Mouse (Mus musculus) hindbrain, embryonic 16.5 days (tissue): ENCODE measurements around the gene Mpzl1. TPM values are rescaled to one million over a fixed set of nuclear protein-coding genes. Genes with fewer than 3 reads are reported as not detected.
A peak's percentile ranks its signal among the peaks of the same experiment; 100 is the strongest.

Experiments
- ATAC-seq: fragments of 200-750 bp; cut with Nextera tagmentation; 2 replicates; pipeline ENCODE4 v1.8.0; 2017; ENCODE audit warnings: moderate TSS enrichment, moderate library complexity
- H3K27ac ChIP-seq: fragments of 300-500 bp; sonication (generic); 2 replicates; pipeline ENCODE4 v1.5.1; 2014; ENCODE audit warnings: low read depth, mild to moderate bottlenecking, control low read depth, low read length, moderate library complexity
- H3K27me3 ChIP-seq: fragments of 300-500 bp; sonication (generic); replicated peaks from 2 replicates; pipeline ENCODE4 v1.6.1; 2014; ENCODE audit warnings: low read length; ENCODE audit not compliant: control insufficient read depth, insufficient read depth
- H3K36me3 ChIP-seq: fragments of 300-500 bp; sonication (generic); 2 replicates; pipeline ENCODE4 v1.6.1; 2014; ENCODE audit warnings: mild to moderate bottlenecking, low read length, moderate library complexity, mixed read lengths; ENCODE audit not compliant: control insufficient read depth, insufficient read depth
- H3K4me1 ChIP-seq: fragments of 300-500 bp; sonication (generic); 2 replicates; pipeline ENCODE4 v1.6.1; 2014; ENCODE audit warnings: low read depth, low read length; ENCODE audit not compliant: control insufficient read depth, insufficient read depth
- H3K4me2 ChIP-seq: fragments of 300-500 bp; sonication (generic); 2 replicates; pipeline ENCODE4 v1.6.1; 2014; ENCODE audit warnings: mild to moderate bottlenecking, low read length, control low read depth, moderate library complexity
- H3K4me3 ChIP-seq: fragments of 300-500 bp; sonication (generic); 2 replicates; pipeline ENCODE4 v1.5.1; 2014; ENCODE audit warnings: mild to moderate bottlenecking, low read length, control low read depth, moderate library complexity
- H3K9ac ChIP-seq: fragments of 300-500 bp; sonication (generic); 2 replicates; pipeline ENCODE4 v1.6.1; 2014; ENCODE audit warnings: low read depth, mild to moderate bottlenecking, control low read depth, low read length, moderate library complexity
- H3K9me3 ChIP-seq: fragments of 300-500 bp; sonication (generic); 2 replicates; pipeline ENCODE4 v1.6.1; 2014; ENCODE audit warnings: mild to moderate bottlenecking, low read length, moderate library complexity; ENCODE audit not compliant: control insufficient read depth
- WGBS: fragments of 180-500 bp; shearing (Covaris S2); extraction: QIAGEN DNeasy Blood & Tissue Kit; methylation state at CpG from one replicate; pipeline ENCODE4 v1.1.7; 2014; 5-methylcytosine and 5-hydroxymethylcytosine counted together
- polyA plus RNA-seq: library from polyadenylated mRNA; unstranded; fragments of >200 nt; fragmentation: Nextera tagmentation; extraction: Ambion mirVana; gene quantifications from 2 replicates; pipeline ENCODE4 v1.2.1, GENCODE M21; 2015

The Mpzl1 gene
- polyA plus RNA-seq, 1 experiment from 2014 or later, result 169 TPM

- no peak overlapping the region for H3K4me2 ChIP-seq
- no peaks in the 10 kb centered on the region for H3K9me3 ChIP-seq
- H3K27ac ChIP-seq, result no peak overlapping the region
- no peaks in the 10 kb centered on the region for H3K36me3 ChIP-seq
- ATAC-seq, result no peak
- H3K4me3 ChIP-seq, result no peak overlapping the region
- H3K9ac ChIP-seq, result no peak overlapping the region
- H3K4me1 ChIP-seq, result peaks cover 3% of the 10 kb centered on the region; the same call in 1 of the 2 replicates
- WGBS, result 83% methylated on average over 6 of the region's 6 CpGs
- H3K27me3 ChIP-seq, result no peaks in the 10 kb centered on the region
Measured at GRCm38 (mm10) chr1:165661725-165662124, 27.4 kb upstream of the Mpzl1 start.

DNA sequence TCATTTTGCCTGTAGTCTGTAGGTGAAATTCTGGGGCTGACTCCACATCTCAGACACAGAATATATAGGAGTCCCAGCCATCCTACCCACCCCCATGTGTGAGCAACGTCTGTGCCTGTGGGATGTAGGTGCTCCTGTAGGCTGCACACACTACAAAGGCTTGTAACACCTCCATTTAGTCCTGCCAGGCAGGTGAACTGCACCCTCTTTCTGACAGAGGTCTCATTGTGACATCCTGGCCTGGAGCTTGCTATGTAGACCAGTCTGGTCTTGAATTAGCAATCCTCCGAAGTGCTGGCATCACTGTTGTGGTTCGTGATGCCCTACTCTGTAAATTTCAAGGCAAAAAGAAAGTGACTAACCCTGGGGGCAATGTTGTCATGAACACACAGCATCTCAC lies 26.9 kb upstream of the Mpzl1 start:
- Histone ChIP-seq H3K36me3 (no peaks in the 10 kb centered on the region), H3K9me3 (no peaks in the 10 kb centered on the region), H3K27ac (no peak overlapping the region), H3K4me1 (peaks cover 3% of the 10 kb centered on the region; the same call in 1 of the 2 replicates), H3K9ac (no peak overlapping the region), H3K27me3 (no peaks in the 10 kb centered on the region), H3K4me3 (no peak overlapping the region), H3K4me2 (no peak overlapping the region)
- peak; percentile 31 for ATAC-seq
- 50% methylated on average over 3 of the region's 3 CpGs for WGBS

- ATAC-seq, result peak; percentile 61
- H3K27ac ChIP-seq, result no peak overlapping the region
- no peaks in the 10 kb centered on the region for H3K9me3 ChIP-seq
- H3K27me3 ChIP-seq, result no peaks in the 10 kb centered on the region
- no peak overlapping the region for H3K4me3 ChIP-seq
- no peaks in the 10 kb centered on the region for H3K36me3 ChIP-seq
- H3K4me1 ChIP-seq, result peaks cover 3% of the 10 kb centered on the region; the same call in 1 of the 2 replicates
- no peak overlapping the region for H3K9ac ChIP-seq
- WGBS, result 16% methylated on average over 4 of the region's 4 CpGs
- H3K4me2 ChIP-seq, result no peak overlapping the region
Measured at GRCm38 (mm10) chr1:165660774-165661173, 26.4 kb upstream of the Mpzl1 start.

GRCm38 (mm10) chr1:165658602-165659001 lies 24.3 kb upstream of the Mpzl1 start:
- no peak overlapping the region for H3K4me2 ChIP-seq
- no peaks in the 10 kb centered on the region for H3K27me3 ChIP-seq
- peaks cover 3% of the 10 kb centered on the region; the same call in 1 of the 2 replicates for H3K4me1 ChIP-seq
- H3K9me3 ChIP-seq, result no peaks in the 10 kb centered on the region
- H3K4me3 ChIP-seq, result no peak overlapping the region
- no peak overlapping the region for H3K27ac ChIP-seq
- ATAC-seq, result peak; percentile 61; the same call in 1 of the 2 replicates
- H3K9ac ChIP-seq, result no peak overlapping the region
- no peaks in the 10 kb centered on the region for H3K36me3 ChIP-seq
- 39% methylated on average over 5 of the region's 5 CpGs for WGBS

DNA sequence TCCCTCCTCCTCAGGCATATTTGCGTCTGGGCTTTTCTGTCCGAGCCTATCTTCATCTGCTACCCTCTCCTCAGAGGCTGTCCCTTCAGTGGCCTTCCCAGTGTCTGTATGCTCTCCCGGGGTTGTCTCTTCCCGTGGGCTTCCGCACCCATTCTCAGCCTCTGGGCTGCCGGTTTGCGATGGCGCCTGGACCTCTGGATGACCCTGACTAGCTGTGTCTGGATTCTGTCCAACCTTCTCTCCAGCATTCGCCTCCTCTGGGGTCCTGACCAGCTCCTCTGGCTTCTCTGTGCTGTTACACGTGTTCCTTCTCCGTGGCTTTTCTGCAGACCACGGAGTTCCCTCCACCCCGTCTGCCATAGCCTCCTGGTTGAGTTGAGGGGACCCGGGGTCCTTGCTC lies 21.1 kb upstream of the Mpzl1 start:
- H3K4me3 ChIP-seq, result no peak overlapping the region
- no peak overlapping the region for H3K9ac ChIP-seq
- H3K4me1 ChIP-seq, result no peaks in the 10 kb centered on the region
- ATAC-seq, result no peak
- H3K9me3 ChIP-seq, result no peaks in the 10 kb centered on the region
- no peak overlapping the region for H3K4me2 ChIP-seq
- no peaks in the 10 kb centered on the region for H3K36me3 ChIP-seq
- WGBS, result 86% methylated on average over 14 of the region's 14 CpGs
- H3K27ac ChIP-seq, result no peak overlapping the region
- H3K27me3 ChIP-seq, result no peaks in the 10 kb centered on the region

DNA sequence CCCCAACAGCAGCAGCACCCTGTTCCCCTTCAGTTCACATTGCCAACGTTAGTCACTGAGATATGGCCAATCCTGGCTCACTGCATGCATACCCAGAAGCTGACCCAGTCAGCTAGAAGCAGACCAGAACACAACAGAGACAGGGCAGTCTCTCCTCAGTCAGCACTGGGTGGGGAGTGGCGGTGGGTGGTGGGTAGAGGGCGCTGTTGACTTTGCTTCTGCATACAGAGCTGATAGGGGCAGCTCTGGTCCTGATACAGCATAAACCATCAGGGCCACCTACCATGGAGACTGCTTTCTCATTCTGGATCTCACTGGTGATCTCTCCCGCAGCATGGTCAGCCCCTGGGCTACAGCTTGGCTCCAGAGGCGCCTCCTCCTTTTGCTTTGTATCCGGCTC lies 20.7 kb upstream of the Mpzl1 start:
- Histone ChIP-seq H3K9me3 (no peaks in the 10 kb centered on the region), H3K4me3 (no peak overlapping the region), H3K36me3 (no peaks in the 10 kb centered on the region), H3K4me1 (no peaks in the 10 kb centered on the region), H3K9ac (no peak overlapping the region), H3K4me2 (no peak overlapping the region), H3K27me3 (no peaks in the 10 kb centered on the region), H3K27ac (no peak overlapping the region)
- WGBS, result 75% methylated on average over 6 of the region's 6 CpGs
- ATAC-seq, result no peak

GRCm38 (mm10) chr1:165653126-165653885 lies 19.0 kb upstream of the Mpzl1 start:
- Histone ChIP-seq H3K27me3 (no peaks in the 10 kb centered on the region), H3K9me3 (no peaks in the 10 kb centered on the region), H3K4me1 (no peaks in the 10 kb centered on the region), H3K4me3 (no peak overlapping the region), H3K36me3 (no peaks in the 10 kb centered on the region), H3K4me2 (no peak overlapping the region), H3K27ac (no peak overlapping the region), H3K9ac (no peak overlapping the region)
- 87% methylated on average over 14 of the region's 14 CpGs for WGBS
- ATAC-seq, result no peak

DNA sequence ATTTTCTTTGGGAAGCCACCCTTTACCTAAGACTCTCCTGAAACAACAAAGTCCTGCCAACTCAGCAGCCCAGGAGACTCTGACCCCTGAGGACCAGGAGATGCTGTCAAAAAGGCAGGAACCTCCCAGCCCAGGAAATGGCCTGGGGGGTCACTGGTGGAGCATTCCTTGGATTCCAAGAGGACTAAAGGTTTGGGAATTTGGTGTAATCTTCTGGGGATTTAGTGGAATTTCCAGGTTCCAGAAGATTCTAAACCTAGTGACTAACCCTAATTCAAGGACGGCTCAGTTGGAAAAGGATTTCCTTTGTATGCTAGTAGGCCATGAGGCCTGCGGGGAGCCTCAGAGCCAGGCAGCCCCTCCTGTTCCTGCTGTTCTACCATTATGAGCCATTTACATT lies 18.2 kb upstream of the Mpzl1 start:
- 91% methylated on average over 2 of the region's 2 CpGs for WGBS
- H3K36me3 ChIP-seq, result no peaks in the 10 kb centered on the region
- no peak overlapping the region for H3K4me2 ChIP-seq
- H3K9me3 ChIP-seq, result no peaks in the 10 kb centered on the region
- no peaks in the 10 kb centered on the region for H3K4me1 ChIP-seq
- H3K4me3 ChIP-seq, result no peak overlapping the region
- no peak overlapping the region for H3K9ac ChIP-seq
- H3K27me3 ChIP-seq, result no peaks in the 10 kb centered on the region
- no peak for ATAC-seq
- H3K27ac ChIP-seq, result no peak overlapping the region

- Histone ChIP-seq H3K4me2 (no peak overlapping the region), H3K27ac (no peak overlapping the region), H3K9ac (no peak overlapping the region), H3K4me1 (no peaks in the 10 kb centered on the region), H3K36me3 (no peaks in the 10 kb centered on the region), H3K27me3 (no peaks in the 10 kb centered on the region), H3K4me3 (no peak overlapping the region), H3K9me3 (no peaks in the 10 kb centered on the region)
- ATAC-seq, result no peak
- WGBS, result 72% methylated on average over 5 of the region's 5 CpGs
Measured at GRCm38 (mm10) chr1:165651158-165651557, 16.8 kb upstream of the Mpzl1 start.
